Mouse (Mus musculus): Measurements from ENCODE around the gene Nol12. TPM values are rescaled to one million over a fixed set of nuclear protein-coding genes. Genes with fewer than 3 reads are reported as not detected.

Gene Nol12
- polyA plus RNA-seq (2011; ENCODE audit: insufficient read depth, insufficient read length, low replicate concordance, missing spikeins) = 14.6 and 30.5 TPM in 2 replicates

DNA sequence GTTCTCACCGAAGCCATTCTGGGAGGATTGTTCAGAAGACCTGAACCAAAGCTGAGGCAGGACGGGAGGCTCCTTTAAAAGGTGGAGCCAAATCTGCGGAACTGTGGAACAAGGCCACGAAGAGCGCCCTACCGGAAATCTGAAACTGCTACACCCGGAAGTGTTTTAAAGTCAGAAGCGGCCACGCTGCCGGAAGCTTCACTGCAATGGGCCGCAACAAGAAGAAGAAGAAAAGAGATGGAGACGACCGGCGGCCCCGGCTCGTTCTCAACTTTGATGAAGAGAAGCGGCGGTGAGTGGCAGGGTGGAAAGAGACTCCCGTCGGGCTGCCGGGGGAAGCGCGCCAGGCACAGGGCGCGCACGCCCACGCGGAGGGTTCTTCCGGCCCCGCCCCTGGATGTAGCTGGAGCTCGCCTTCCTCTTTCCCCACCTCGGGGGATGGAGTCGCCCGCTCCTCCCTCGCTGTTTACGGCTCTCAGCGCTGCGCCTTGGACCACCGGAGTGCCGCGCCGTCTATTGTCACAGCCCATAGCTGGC, at the start of gene Nol12:
Gene Nol12 (plus strand): TSS at position 150 of the 537 bp plus-strand sequence.
- H3K4me1 ChIP-seq (ENCODE audit: control insufficient read depth, insufficient read depth, low read length) = peaks cover 1% of the 10 kb centered on the region; the same call in 1 of the 2 replicates
- peak within 1 kb of the TSS; percentile 73 for H3K27ac ChIP-seq (ENCODE audit: control insufficient read depth, insufficient read depth, low read depth, low read length, poor library complexity)
- H3K4me3 ChIP-seq (replicated peaks; ENCODE audit: control insufficient read depth, low read depth, low read length) = peak within 1 kb of the TSS; percentile 98
- under 1% methylated on average over 42 of the region's 42 CpGs for WGBS
- TF ChIP-seq POLR2A (IDR thresholded peaks at IDR 0.05; ENCODE audit: borderline replicate concordance, control insufficient read depth, low read depth, low read length) (peak; percentile 79; the same call in 1 of the 2 replicates), CTCF (IDR thresholded peaks at IDR 0.05; ENCODE audit: control insufficient read depth, insufficient read depth, low read length) (no peak)

DNA sequence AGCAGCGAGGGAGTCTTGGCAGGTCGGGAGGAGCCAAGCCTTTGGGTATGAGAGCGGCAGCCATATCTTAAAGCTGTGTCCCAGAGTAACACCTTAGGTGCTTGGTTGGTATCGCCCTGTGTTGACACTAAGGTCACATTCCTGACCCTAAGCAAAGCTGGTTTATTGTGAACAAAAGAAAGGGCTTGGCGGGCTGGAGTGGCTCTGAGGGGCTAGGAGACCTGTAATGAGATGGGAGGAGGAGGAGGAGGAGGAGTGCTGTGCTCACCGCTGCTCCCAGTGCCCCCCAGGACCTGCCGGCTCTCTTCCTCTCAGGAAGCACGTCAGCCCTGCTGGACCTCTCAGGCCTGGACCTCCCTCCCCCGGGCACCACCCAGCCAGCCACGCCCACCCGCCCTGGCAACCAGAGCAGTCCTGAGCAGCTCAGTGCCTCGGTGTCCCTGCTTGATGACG, 45.3 kb upstream of the Nol12 start:
- no peak overlapping the region for H3K27ac ChIP-seq (ENCODE audit: control insufficient read depth, insufficient read depth, low read depth, low read length, poor library complexity)
- H3K4me3 ChIP-seq (replicated peaks; ENCODE audit: control insufficient read depth, low read depth, low read length) = no peak overlapping the region
- H3K4me1 ChIP-seq (ENCODE audit: control insufficient read depth, insufficient read depth, low read length) = no peaks in the 10 kb centered on the region; the same call in 1 of the 2 replicates
- 65% methylated on average over 13 of the region's 13 CpGs for WGBS
- TF ChIP-seq POLR2A (IDR thresholded peaks at IDR 0.05; ENCODE audit: borderline replicate concordance, control insufficient read depth, low read depth, low read length) = no peak
- no peak for TF ChIP-seq CTCF (IDR thresholded peaks at IDR 0.05; ENCODE audit: control insufficient read depth, insufficient read depth, low read length)

DNA sequence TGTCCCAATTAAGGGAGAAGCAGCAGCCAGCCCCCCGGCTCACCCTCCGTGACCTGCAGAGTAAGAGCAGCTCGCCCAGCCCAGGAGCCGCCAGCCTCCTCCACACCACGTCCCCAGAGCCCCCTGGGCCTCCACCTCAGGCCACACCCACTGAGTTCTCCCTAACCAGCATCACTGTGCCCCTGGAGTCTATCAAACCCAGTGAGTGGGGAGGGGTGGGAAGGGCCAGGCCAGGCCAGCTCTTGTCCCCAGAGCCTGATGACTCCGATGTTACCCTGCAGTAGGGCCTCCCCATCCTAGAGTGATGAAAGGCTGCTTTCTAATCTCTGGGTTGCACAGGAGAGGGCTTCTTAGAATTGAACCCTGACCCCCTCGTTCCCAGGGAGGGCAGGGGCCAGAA, 42.3 kb upstream of the Nol12 start:
- H3K4me1 ChIP-seq (ENCODE audit: control insufficient read depth, insufficient read depth, low read length) = peaks cover 14% of the 10 kb centered on the region
- TF ChIP-seq CTCF (IDR thresholded peaks at IDR 0.05; ENCODE audit: control insufficient read depth, insufficient read depth, low read length) (no peak), POLR2A (IDR thresholded peaks at IDR 0.05; ENCODE audit: borderline replicate concordance, control insufficient read depth, low read depth, low read length) (no peak)
- H3K27ac ChIP-seq (ENCODE audit: control insufficient read depth, insufficient read depth, low read depth, low read length, poor library complexity) = no peak overlapping the region
- H3K4me3 ChIP-seq (replicated peaks; ENCODE audit: control insufficient read depth, low read depth, low read length) = no peak overlapping the region
- WGBS = 84% methylated on average over 7 of the region's 7 CpGs

DNA sequence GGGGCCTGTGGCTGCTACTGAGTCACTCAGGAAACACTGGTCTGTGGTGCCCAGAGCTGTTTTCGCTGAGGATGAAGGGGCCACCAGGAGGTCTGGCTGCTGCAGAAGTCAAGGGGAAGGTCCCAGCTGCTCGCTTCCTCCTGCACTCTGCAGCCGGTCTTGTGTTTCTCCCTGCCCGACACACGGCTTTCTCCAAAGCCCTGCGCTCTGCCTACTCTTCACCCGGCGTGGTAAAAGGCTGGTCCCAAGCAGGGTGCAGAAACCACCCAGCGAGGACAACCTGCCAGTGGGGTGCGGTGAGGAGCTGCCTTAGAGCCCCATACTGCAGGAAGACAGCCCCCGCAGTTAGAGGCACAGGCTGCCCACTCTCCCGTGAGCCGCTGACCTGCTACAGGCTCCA, 40.0 kb upstream of the Nol12 start:
- Histone ChIP-seq H3K27ac (ENCODE audit: control insufficient read depth, insufficient read depth, low read depth, low read length, poor library complexity) (peak overlapping the region; percentile 70), H3K4me1 (ENCODE audit: control insufficient read depth, insufficient read depth, low read length) (peaks cover 23% of the 10 kb centered on the region), H3K4me3 (replicated peaks; ENCODE audit: control insufficient read depth, low read depth, low read length) (no peak overlapping the region)
- 10% methylated on average over 13 of the region's 13 CpGs for WGBS
- TF ChIP-seq CTCF (IDR thresholded peaks at IDR 0.05; ENCODE audit: control insufficient read depth, insufficient read depth, low read length) (no peak), POLR2A (IDR thresholded peaks at IDR 0.05; ENCODE audit: borderline replicate concordance, control insufficient read depth, low read depth, low read length) (no peak)

DNA sequence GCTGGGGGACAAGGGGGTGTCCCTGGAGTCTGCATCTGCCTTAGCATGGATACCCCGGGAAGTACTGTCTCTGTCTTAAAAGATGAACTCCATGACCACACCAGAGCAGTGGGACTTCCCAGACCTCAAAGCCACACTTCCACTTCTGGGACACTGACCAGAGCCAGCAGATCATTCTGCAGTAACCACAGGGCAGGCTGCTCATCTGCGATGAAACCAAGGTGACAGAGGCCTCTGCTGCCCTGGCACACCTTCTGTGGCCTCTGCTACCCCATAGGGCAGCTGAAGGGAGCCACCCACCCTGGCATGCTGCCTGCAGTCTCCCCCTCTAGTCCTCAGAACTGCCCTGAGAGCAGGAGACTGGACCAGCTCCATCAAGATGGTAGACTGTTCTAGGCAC, 39.0 kb upstream of the Nol12 start:
- Histone ChIP-seq H3K27ac (ENCODE audit: control insufficient read depth, insufficient read depth, low read depth, low read length, poor library complexity) (peak overlapping the region; percentile 64), H3K4me1 (ENCODE audit: control insufficient read depth, insufficient read depth, low read length) (peaks cover 23% of the 10 kb centered on the region), H3K4me3 (replicated peaks; ENCODE audit: control insufficient read depth, low read depth, low read length) (no peak overlapping the region)
- TF ChIP-seq POLR2A (IDR thresholded peaks at IDR 0.05; ENCODE audit: borderline replicate concordance, control insufficient read depth, low read depth, low read length) (no peak), CTCF (IDR thresholded peaks at IDR 0.05; ENCODE audit: control insufficient read depth, insufficient read depth, low read length) (no peak)
- WGBS = 8% methylated on average over 2 of the region's 2 CpGs

DNA sequence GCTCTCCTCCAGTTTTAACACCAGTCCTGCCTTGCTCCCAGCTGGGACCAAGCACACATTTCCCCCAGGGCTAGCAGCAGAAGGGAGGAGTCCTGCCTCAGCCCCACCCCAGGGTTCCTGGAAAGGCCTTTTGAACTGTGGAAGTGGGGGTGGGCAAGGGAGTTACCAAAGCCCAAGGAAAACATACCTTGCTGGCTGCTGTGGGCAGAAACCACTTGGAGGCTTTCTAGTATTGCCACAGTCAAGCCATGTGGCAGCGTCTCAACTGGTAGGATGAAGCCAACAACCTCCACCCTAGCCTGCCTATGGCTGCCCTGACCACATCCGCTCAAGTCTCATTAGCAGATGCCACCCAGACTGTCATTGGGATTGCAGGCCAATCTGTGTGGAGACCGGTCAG, 38.6 kb upstream of the Nol12 start:
- WGBS = 18% methylated on average over 3 of the region's 3 CpGs
- no peak overlapping the region for H3K4me3 ChIP-seq (replicated peaks; ENCODE audit: control insufficient read depth, low read depth, low read length)
- TF ChIP-seq POLR2A (IDR thresholded peaks at IDR 0.05; ENCODE audit: borderline replicate concordance, control insufficient read depth, low read depth, low read length) (no peak), CTCF (IDR thresholded peaks at IDR 0.05; ENCODE audit: control insufficient read depth, insufficient read depth, low read length) (no peak)
- peak overlapping the region; percentile 64 for H3K27ac ChIP-seq (ENCODE audit: control insufficient read depth, insufficient read depth, low read depth, low read length, poor library complexity)
- H3K4me1 ChIP-seq (ENCODE audit: control insufficient read depth, insufficient read depth, low read length) = peaks cover 23% of the 10 kb centered on the region

DNA sequence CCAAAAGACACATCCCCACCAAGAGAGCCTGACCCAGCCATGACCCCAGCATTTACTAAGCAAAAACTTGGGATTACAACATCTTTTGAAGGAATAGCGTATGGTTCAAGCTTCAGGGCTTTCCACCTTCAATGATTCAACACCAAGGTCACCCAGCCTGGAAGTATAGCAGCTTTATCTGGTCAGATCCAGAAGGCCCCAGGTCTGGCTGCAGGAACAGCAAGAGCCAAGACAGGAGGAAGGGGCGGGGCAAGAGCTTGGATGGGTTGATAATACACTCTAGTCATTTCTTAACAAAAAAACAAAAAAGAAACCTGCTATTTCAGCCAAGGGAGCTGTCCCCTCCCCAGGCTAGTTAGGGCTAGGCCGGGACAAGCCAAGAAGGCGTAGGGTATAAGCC, 37.2 kb upstream of the Nol12 start:
- peaks cover 23% of the 10 kb centered on the region for H3K4me1 ChIP-seq (ENCODE audit: control insufficient read depth, insufficient read depth, low read length)
- H3K4me3 ChIP-seq (replicated peaks; ENCODE audit: control insufficient read depth, low read depth, low read length) = no peak overlapping the region
- no peak overlapping the region for H3K27ac ChIP-seq (ENCODE audit: control insufficient read depth, insufficient read depth, low read depth, low read length, poor library complexity)
- TF ChIP-seq POLR2A (IDR thresholded peaks at IDR 0.05; ENCODE audit: borderline replicate concordance, control insufficient read depth, low read depth, low read length) (no peak), CTCF (IDR thresholded peaks at IDR 0.05; ENCODE audit: control insufficient read depth, insufficient read depth, low read length) (no peak)
- 49% methylated on average over 4 of the region's 4 CpGs for WGBS

DNA sequence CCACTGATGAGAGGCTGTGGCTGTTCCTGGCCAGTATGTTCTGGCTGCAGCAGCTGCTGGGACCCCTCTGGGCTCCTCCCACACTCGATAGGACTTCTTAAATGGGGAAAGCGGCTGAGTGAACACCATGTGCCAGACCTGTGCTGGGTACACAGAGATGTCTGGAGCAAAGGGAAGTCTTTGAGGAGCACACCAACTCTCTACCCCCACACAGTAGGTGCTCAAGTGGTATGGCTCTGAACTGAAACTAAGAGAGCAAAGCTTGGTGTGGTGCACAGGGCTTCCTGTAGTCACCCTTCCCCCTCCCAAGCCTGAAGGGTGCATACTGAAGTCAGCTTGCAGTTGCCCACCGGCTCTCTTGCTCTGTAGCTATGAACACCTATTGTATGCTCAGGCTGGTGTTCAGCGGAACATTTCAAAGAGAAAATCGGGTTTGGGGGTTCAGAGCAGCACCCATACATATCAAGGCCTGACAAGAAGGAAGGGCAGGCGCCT, 36.2 kb upstream of the Nol12 start:
- Histone ChIP-seq H3K27ac (ENCODE audit: control insufficient read depth, insufficient read depth, low read depth, low read length, poor library complexity) (peak overlapping the region; percentile 88), H3K4me3 (replicated peaks; ENCODE audit: control insufficient read depth, low read depth, low read length) (peak overlapping the region; percentile 33), H3K4me1 (ENCODE audit: control insufficient read depth, insufficient read depth, low read length) (peaks cover 25% of the 10 kb centered on the region)
- WGBS = 10% methylated on average over 6 of the region's 6 CpGs
- TF ChIP-seq CTCF (IDR thresholded peaks at IDR 0.05; ENCODE audit: control insufficient read depth, insufficient read depth, low read length) (no peak), POLR2A (IDR thresholded peaks at IDR 0.05; ENCODE audit: borderline replicate concordance, control insufficient read depth, low read depth, low read length) (no peak)
